Mouse (Mus musculus) heart, embryonic 14.5 days (tissue): Measurements from ENCODE around the gene Ugt1a10. TPM values are rescaled to one million over a fixed set of nuclear protein-coding genes. Genes with fewer than 3 reads are reported as not detected.

Experiments used
- ATAC-seq: fragments of 200-750 bp; cut with Nextera tagmentation; 2 replicates; pipeline ENCODE4 v1.8.0; 2017; ENCODE audit warnings: low read depth, moderate TSS enrichment; ENCODE audit not compliant: insufficient number of reproducible peaks, insufficient read depth, low FRiP score
- H3K27ac ChIP-seq, 2 experiments: fragments of 200-500 bp in 1 of 2; fragments of 300-500 bp in 1 of 2; sonication (generic) in 1 of 2; replicated peaks in 1 of 2; 2 replicates each; pipeline ENCODE4 v1.5.1; 2012 to 2014; ENCODE audit warnings: low read depth in 2 of 2, low read length in 2 of 2, control low read depth in 1 of 2, mild to moderate bottlenecking in 1 of 2, mixed read lengths in 1 of 2; ENCODE audit not compliant: control insufficient read depth in 1 of 2, insufficient read depth in 1 of 2
- H3K27me3 ChIP-seq: fragments of 300-500 bp; sonication (generic); 2 replicates; pipeline ENCODE4 v1.6.1; 2014; ENCODE audit warnings: mild to moderate bottlenecking, low read length, control low read depth; ENCODE audit not compliant: control insufficient read depth, insufficient read depth
- H3K36me3 ChIP-seq: fragments of 300-500 bp; sonication (generic); 2 replicates; pipeline ENCODE4 v1.6.1; 2014; ENCODE audit warnings: mild to moderate bottlenecking, control low read depth, low read length, mixed read lengths; ENCODE audit not compliant: control insufficient read depth, insufficient read depth
- H3K4me1 ChIP-seq, 2 experiments: fragments of 200-500 bp in 1 of 2; fragments of 300-500 bp in 1 of 2; sonication (generic) in 1 of 2; 2 replicates each; pipeline ENCODE4 v1.6.1; 2012 to 2014; ENCODE audit warnings: low read length in 2 of 2, control low read depth in 1 of 2, mixed read lengths in 1 of 2; ENCODE audit not compliant: control insufficient read depth in 2 of 2, insufficient read depth in 2 of 2
- H3K4me2 ChIP-seq: fragments of 300-500 bp; sonication (generic); 2 replicates; pipeline ENCODE4 v1.6.1; 2014; ENCODE audit warnings: mild to moderate bottlenecking, low read length
- H3K4me3 ChIP-seq, 2 experiments: fragments of 200-500 bp in 1 of 2; fragments of 300-500 bp in 1 of 2; sonication (generic) in 1 of 2; 2 replicates each; pipeline ENCODE4 v1.5.1; 2012 to 2014; ENCODE audit warnings: low read length in 2 of 2, mild to moderate bottlenecking in 2 of 2, control low read depth in 1 of 2, low read depth in 1 of 2, moderate library complexity in 1 of 2; ENCODE audit not compliant: control insufficient read depth in 1 of 2, insufficient read depth in 1 of 2
- H3K9ac ChIP-seq: fragments of 300-500 bp; sonication (generic); 2 replicates; pipeline ENCODE4 v1.6.1; 2014; ENCODE audit warnings: mild to moderate bottlenecking, low read length
- H3K9me3 ChIP-seq: fragments of 300-500 bp; sonication (generic); 2 replicates; pipeline ENCODE4 v1.6.1; 2016; ENCODE audit warnings: low read length, control low read depth; ENCODE audit not compliant: control insufficient read depth
- WGBS: fragments of 180-500 bp; shearing (Covaris S2); extraction: QIAGEN DNeasy Blood & Tissue Kit; methylation state at CpG from one replicate; pipeline ENCODE4 v1.1.7; 2014; 5-methylcytosine and 5-hydroxymethylcytosine counted together
- polyA plus RNA-seq: library from polyadenylated mRNA; unstranded; fragments of >200 nt; fragmentation: Nextera tagmentation; extraction: Ambion mirVana; gene quantifications from 2 replicates; pipeline ENCODE4 v1.2.1, GENCODE M21; 2014

Ugt1a10 gene
- not detected in 2 replicates for polyA plus RNA-seq

- H3K36me3 ChIP-seq: no peaks in the 10 kb centered on the region
- H3K9ac ChIP-seq: no peak within 1 kb of the TSS
- ATAC-seq: no peak
- no peak within 1 kb of the TSS for H3K4me3 ChIP-seq
- 52% methylated on average over 1 of the region's 1 CpGs for WGBS
- no peak within 1 kb of the TSS for H3K4me2 ChIP-seq
- no peaks in the 10 kb centered on the region for H3K27me3 ChIP-seq
- no peaks in the 10 kb centered on the region for H3K4me1 ChIP-seq
- H3K9me3 ChIP-seq: no peaks in the 10 kb centered on the region
- no peak within 1 kb of the TSS for H3K27ac ChIP-seq
Measured at GRCm38 (mm10) chr1:88055088-88055487, at the start of gene Ugt1a10. Gene Ugt1a10 (plus strand): TSS chr1:88055388.

- Histone ChIP-seq H3K4me3 (peak overlapping the region; percentile 70 to 79), H3K27me3 (no peaks in the 10 kb centered on the region), H3K9ac (peak overlapping the region; percentile 94), H3K4me1 (peaks cover 0 to 7% of the 10 kb centered on the region in 2 experiments; a peak in 1 of 4 replicates), H3K36me3 (peaks cover 30% of the 10 kb centered on the region), H3K9me3 (no peaks in the 10 kb centered on the region), H3K27ac (peak overlapping the region; percentile 70 to 91), H3K4me2 (peak overlapping the region; percentile 85)
- ATAC-seq: no peak; the same call in 1 of the 2 replicates
- WGBS: 8% methylated on average over 5 of the region's 5 CpGs
Measured at GRCm38 (mm10) chr1:88007692-88008210, 47.4 kb upstream of the Ugt1a10 start.

- peak within 1 kb of the TSS; percentile 94 for H3K9ac ChIP-seq
Measured at GRCm38 (mm10) chr1:88008211-88008697, 46.9 kb upstream of the Ugt1a10 start, which contains the start of gene Usp40. Gene Usp40 (minus strand): TSS chr1:88008551.

GRCm38 (mm10) chr1:88008735-88009134 lies 46.5 kb upstream of the Ugt1a10 start:
- ATAC-seq: no peak
- 46% methylated on average over 4 of the region's 4 CpGs for WGBS

More at GRCm38 (mm10) chr1:88008211-88008697, 46.9 kb upstream of the Ugt1a10 start, which contains the start of gene Usp40:
- Histone ChIP-seq H3K4me2 (peak within 1 kb of the TSS; percentile 85), H3K36me3 (peaks cover 25% of the 10 kb centered on the region), H3K4me1 (peaks cover 0 to 7% of the 10 kb centered on the region in 2 experiments; a peak in 1 of 4 replicates), H3K27me3 (no peaks in the 10 kb centered on the region), H3K4me3 (peak within 1 kb of the TSS; percentile 70 to 79), H3K9me3 (no peaks in the 10 kb centered on the region), H3K27ac (peak within 1 kb of the TSS; percentile 70 to 91)
- under 1% methylated on average over 45 of the region's 45 CpGs for WGBS
- peak; percentile 87 for ATAC-seq

GRCm38 (mm10) chr1:88009521-88009920 lies 45.7 kb upstream of the Ugt1a10 start:
- H3K4me2 ChIP-seq: no peak overlapping the region
- no peak for ATAC-seq
- WGBS: 63% methylated on average over 3 of the region's 3 CpGs

More at GRCm38 (mm10) chr1:88008735-88009134, 46.5 kb upstream of the Ugt1a10 start:
- Histone ChIP-seq H3K9ac (peak overlapping the region; percentile 94), H3K36me3 (peaks cover 20% of the 10 kb centered on the region), H3K4me2 (peak overlapping the region; percentile 85), H3K4me1 (peaks cover 0 to 7% of the 10 kb centered on the region in 2 experiments; a peak in 1 of 4 replicates), H3K9me3 (no peaks in the 10 kb centered on the region), H3K27me3 (no peaks in the 10 kb centered on the region), H3K4me3 (peak overlapping the region in 1 of 2 experiments; percentile 79; a peak in 3 of 4 replicates), H3K27ac (peak overlapping the region in 1 of 2 experiments; percentile 91; a peak in 1 of 4 replicates)

GRCm38 (mm10) chr1:88013726-88014125 lies 41.5 kb upstream of the Ugt1a10 start:
- no peaks in the 10 kb centered on the region for H3K4me1 ChIP-seq
- H3K9me3 ChIP-seq: peaks cover 8% of the 10 kb centered on the region
- 66% methylated on average over 3 of the region's 3 CpGs for WGBS
- no peaks in the 10 kb centered on the region for H3K27me3 ChIP-seq
- no peak overlapping the region for H3K27ac ChIP-seq
- no peaks in the 10 kb centered on the region for H3K36me3 ChIP-seq
- H3K4me2 ChIP-seq: no peak overlapping the region
- no peak overlapping the region for H3K9ac ChIP-seq
- H3K4me3 ChIP-seq: no peak overlapping the region
- ATAC-seq: no peak

More at GRCm38 (mm10) chr1:88009521-88009920, 45.7 kb upstream of the Ugt1a10 start:
- no peaks in the 10 kb centered on the region for H3K27me3 ChIP-seq
- H3K36me3 ChIP-seq: peaks cover 12% of the 10 kb centered on the region
- H3K4me1 ChIP-seq: peaks cover 0 to 7% of the 10 kb centered on the region in 2 experiments; a peak in 1 of 4 replicates
- H3K4me3 ChIP-seq: no peak overlapping the region
- no peak overlapping the region for H3K27ac ChIP-seq
- H3K9ac ChIP-seq: no peak overlapping the region
- H3K9me3 ChIP-seq: peaks cover 3% of the 10 kb centered on the region

- Histone ChIP-seq H3K9ac (no peak overlapping the region), H3K9me3 (peaks cover 8% of the 10 kb centered on the region), H3K36me3 (no peaks in the 10 kb centered on the region), H3K4me3 (no peak overlapping the region), H3K27me3 (no peaks in the 10 kb centered on the region), H3K27ac (no peak overlapping the region), H3K4me1 (no peaks in the 10 kb centered on the region), H3K4me2 (no peak overlapping the region)
- no peak for ATAC-seq
- 83% methylated on average over 4 of the region's 4 CpGs for WGBS
Measured at GRCm38 (mm10) chr1:88014194-88014593, 41.0 kb upstream of the Ugt1a10 start.
